Mouse (Mus musculus) adrenal gland (tissue): ENCODE data around the gene Gm28035.

Experiments
- intact Hi-C: fragments of 180-260 bp; cut with DNase I; formaldehyde crosslinking; loops from one replicate; pipeline ENCODE4 v1.15.1; 2025

Gm28035 gene

GRCm38 (mm10) chr2:30299525-30299924, 59.2 kb downstream of the Gm28035 start:
- intact Hi-C loops, result no loop called here

- intact Hi-C loops, result no loop called here
Observed at GRCm38 (mm10) chr2:30299966-30300365, 59.6 kb downstream of the Gm28035 start.

GRCm38 (mm10) chr2:30306087-30306486, 65.7 kb downstream of the Gm28035 start:
- intact Hi-C loops, result no loop called here

- intact Hi-C loops, result no loop called here
Observed at GRCm38 (mm10) chr2:30309351-30309750, 69.0 kb downstream of the Gm28035 start.

- intact Hi-C loops, result no loop called here
Observed at GRCm38 (mm10) chr2:30311481-30311880, 71.1 kb downstream of the Gm28035 start.

- intact Hi-C loops, result no loop called here
Observed at GRCm38 (mm10) chr2:30316136-30316535, 75.8 kb downstream of the Gm28035 start.

- intact Hi-C loops, result no loop called here
Observed at GRCm38 (mm10) chr2:30316955-30317354, 76.6 kb downstream of the Gm28035 start.

GRCm38 (mm10) chr2:30319260-30319659, 78.9 kb downstream of the Gm28035 start:
- intact Hi-C loops, result no loop called here

- intact Hi-C loops, result no loop called here
Observed at GRCm38 (mm10) chr2:30323111-30323510, 82.7 kb downstream of the Gm28035 start.

GRCm38 (mm10) chr2:30325296-30325695, 84.9 kb downstream of the Gm28035 start:
- intact Hi-C loops, result no loop called here

GRCm38 (mm10) chr2:30327276-30327675, 86.9 kb downstream of the Gm28035 start:
- intact Hi-C loops, result no loop called here

GRCm38 (mm10) chr2:30328791-30329190, 88.4 kb downstream of the Gm28035 start:
- intact Hi-C loops, result no loop called here
